Mouse (Mus musculus): ENCODE data around the gene Srsf4. TPM values are rescaled to one million over a fixed set of nuclear protein-coding genes. Genes with fewer than 3 reads are reported as not detected.
A peak's percentile ranks its signal among the peaks of the same experiment; 100 is the strongest.

The Srsf4 gene
- total and polyA plus RNA-seq, 3 experiments: 53.7 to 163 TPM; not detected in 1

GRCm38 (mm10) chr4:131897787-131898186 lies 24.4 kb downstream of the Srsf4 start:
- peaks cover 0 to 26% of the 10 kb centered on the region in 2 experiments; a peak in 2 of 4 replicates for H3K36me3 ChIP-seq (ENCODE audit: control insufficient read depth in 1 of 2, insufficient read depth in 2 of 2, low read length in 2 of 2)
- no peaks in the 10 kb centered on the region for H3K27me3 ChIP-seq (ENCODE audit: control insufficient read depth in 1 of 2, insufficient read depth in 2 of 2, low read length in 2 of 2)
- no peak overlapping the region for H3K27ac ChIP-seq (ENCODE audit: control insufficient read depth, low read depth, low read length)
- H3K4me3 ChIP-seq (ENCODE audit: control insufficient read depth in 1 of 2, insufficient read depth in 1 of 2, low read depth in 2 of 2, low read length in 2 of 2): no peak overlapping the region
- H3K9me3 ChIP-seq (replicated peaks; ENCODE audit: insufficient read depth, low read length): no peaks in the 10 kb centered on the region
- H3K79me2 ChIP-seq (ENCODE audit: control insufficient read depth, insufficient read depth, low read length, poor library complexity): 0 out of 2 replicates have a peak, but pooled peaks cover 2% of the 10 kb centered on the region
- no peak overlapping the region for H3K9ac ChIP-seq (ENCODE audit: control insufficient read depth, low read depth, low read length, poor library complexity, severe bottlenecking)
- no peaks in the 10 kb centered on the region for H3K4me1 ChIP-seq (ENCODE audit: control insufficient read depth in 1 of 2, insufficient read depth in 2 of 2, low read length in 2 of 2)
- no peak for DNase-seq (ENCODE audit: low read depth, low spot score)
- no peak for TF ChIP-seq MAX (IDR thresholded peaks at IDR 0.05; ENCODE audit: low read length)
- no peak for TF ChIP-seq RCOR1 (IDR thresholded peaks at IDR 0.05; ENCODE audit: low read depth, low read length)

- H3K9ac ChIP-seq (ENCODE audit: control insufficient read depth, low read depth, low read length, poor library complexity, severe bottlenecking): no peak overlapping the region
- H3K79me2 ChIP-seq (ENCODE audit: control insufficient read depth, insufficient read depth, low read length, poor library complexity): no peaks in the 10 kb centered on the region
- peaks cover 0 to 17% of the 10 kb centered on the region in 2 experiments; a peak in 2 of 4 replicates for H3K36me3 ChIP-seq (ENCODE audit: control insufficient read depth in 1 of 2, insufficient read depth in 2 of 2, low read length in 2 of 2)
- H3K4me3 ChIP-seq (ENCODE audit: control insufficient read depth in 1 of 2, insufficient read depth in 1 of 2, low read depth in 2 of 2, low read length in 2 of 2): no peak overlapping the region
- H3K27me3 ChIP-seq (ENCODE audit: control insufficient read depth in 1 of 2, insufficient read depth in 2 of 2, low read length in 2 of 2): no peaks in the 10 kb centered on the region
- H3K27ac ChIP-seq (ENCODE audit: control insufficient read depth, low read depth, low read length): no peak overlapping the region
- no peak for DNase-seq (ENCODE audit: low read depth, low spot score)
- no peaks in the 10 kb centered on the region for H3K4me1 ChIP-seq (ENCODE audit: control insufficient read depth in 1 of 2, insufficient read depth in 2 of 2, low read length in 2 of 2)
- TF ChIP-seq USF1 (IDR thresholded peaks at IDR 0.05; ENCODE audit: low read depth, low read length) (no peak), POLR2A (IDR thresholded peaks at IDR 0.05; ENCODE audit: control insufficient read depth in 1 of 2, insufficient read depth in 1 of 2, low read depth in 1 of 2, low read length in 2 of 2, poor library complexity in 1 of 2) (peak in 1 of 2 experiments; percentile 19; a peak in 1 of 4 replicates)
- no peaks in the 10 kb centered on the region for H3K9me3 ChIP-seq (replicated peaks; ENCODE audit: insufficient read depth, low read length)
These were observed 25.2 kb downstream of the Srsf4 start for GRCm38 (mm10) chr4:131898503-131899179.

GRCm38 (mm10) chr4:131899180-131899554 lies 25.8 kb downstream of the Srsf4 start:
- H3K9me3 ChIP-seq (replicated peaks; ENCODE audit: insufficient read depth, low read length): no peaks in the 10 kb centered on the region
- H3K27ac ChIP-seq (ENCODE audit: control insufficient read depth, low read depth, low read length): no peak overlapping the region
- H3K36me3 ChIP-seq (ENCODE audit: control insufficient read depth in 1 of 2, insufficient read depth in 2 of 2, low read length in 2 of 2): peaks cover 0 to 12% of the 10 kb centered on the region in 2 experiments; a peak in 2 of 4 replicates
- H3K27me3 ChIP-seq (ENCODE audit: control insufficient read depth in 1 of 2, insufficient read depth in 2 of 2, low read length in 2 of 2): no peaks in the 10 kb centered on the region
- H3K79me2 ChIP-seq (ENCODE audit: control insufficient read depth, insufficient read depth, low read length, poor library complexity): no peaks in the 10 kb centered on the region
- no peak overlapping the region for H3K9ac ChIP-seq (ENCODE audit: control insufficient read depth, low read depth, low read length, poor library complexity, severe bottlenecking)
- no peak for DNase-seq (ENCODE audit: low read depth, low spot score)
- no peak for TF ChIP-seq MEF2A (IDR thresholded peaks at IDR 0.05; ENCODE audit: extremely low read depth, insufficient replicate concordance, low read depth, low read length, poor library complexity, severe bottlenecking)
- TF ChIP-seq ELF1 (IDR thresholded peaks at IDR 0.05; ENCODE audit: low read depth, low read length): no peak
- no peak for TF ChIP-seq USF1 (IDR thresholded peaks at IDR 0.05; ENCODE audit: low read depth, low read length)
- no peak for TF ChIP-seq MAZ (IDR thresholded peaks at IDR 0.05; ENCODE audit: low read depth, low read length)
- TF ChIP-seq MYC (IDR thresholded peaks at IDR 0.05; ENCODE audit: low read depth, low read length): no peak
- no peak for TF ChIP-seq SMC3 (IDR thresholded peaks at IDR 0.05; ENCODE audit: low read depth, low read length)
- TF ChIP-seq MYB (IDR thresholded peaks at IDR 0.05; ENCODE audit: low read depth, low read length): no peak
- TF ChIP-seq TBP (IDR thresholded peaks at IDR 0.05; ENCODE audit: low read depth, low read length): no peak
- no peak for TF ChIP-seq SIN3A (IDR thresholded peaks at IDR 0.05; ENCODE audit: low read length)
- no peak for TF ChIP-seq UBTF (IDR thresholded peaks at IDR 0.05; ENCODE audit: borderline replicate concordance, insufficient read depth, low read depth, low read length)
- no peak for TF ChIP-seq RCOR1 (IDR thresholded peaks at IDR 0.05; ENCODE audit: low read depth, low read length)
- TF ChIP-seq ZMIZ1 (IDR thresholded peaks at IDR 0.05; ENCODE audit: low read depth, low read length): no peak
- TF ChIP-seq CTCF (IDR thresholded peaks at IDR 0.05 in 2 of 3, conservative IDR thresholded peaks at IDR 0.05 in 1 of 3; ENCODE audit: control insufficient read depth in 1 of 3, insufficient read depth in 1 of 3, low read depth in 2 of 3, low read length in 3 of 3, poor library complexity in 1 of 3, severe bottlenecking in 1 of 3): no peak
- no peak for TF ChIP-seq EP300 (IDR thresholded peaks at IDR 0.05; ENCODE audit: low read depth in 1 of 2, low read length in 2 of 2)
- no peak for TF ChIP-seq NELFE (IDR thresholded peaks at IDR 0.05; ENCODE audit: low read depth, low read length)
- no peak overlapping the region for H3K4me3 ChIP-seq (ENCODE audit: control insufficient read depth in 1 of 2, insufficient read depth in 1 of 2, low read depth in 2 of 2, low read length in 2 of 2)
- no peaks in the 10 kb centered on the region for H3K4me1 ChIP-seq (ENCODE audit: control insufficient read depth in 1 of 2, insufficient read depth in 2 of 2, low read length in 2 of 2)
